Mouse (Mus musculus) B cell, adult 2 months (primary cell): ENCODE measurements around the gene Gm28053.
A peak's percentile ranks its signal among the peaks of the same experiment; 100 is the strongest.

Source experiments
- DNase-seq, 2 experiments: peaks; one replicate each; pipeline ENCODE4 v3.0.0; 2022

Gm28053 gene

GRCm38 (mm10) chr6:48741711-48742206, 23.4 kb downstream of the Gm28053 start:
- DNase-seq: no peak

GRCm38 (mm10) chr6:48742422-48743351, 24.3 kb downstream of the Gm28053 start:
- peak in 1 of 2 experiments; percentile 0 for DNase-seq

GRCm38 (mm10) chr6:48745490-48745889, 27.1 kb downstream of the Gm28053 start:
- no peak for DNase-seq

GRCm38 (mm10) chr6:48745959-48746889, 27.8 kb downstream of the Gm28053 start, which contains the start of gene Gimap5:
Gene Gimap5 (plus strand): TSS chr6:48746197.
- peak; percentile 76 to 77 for DNase-seq

GRCm38 (mm10) chr6:48747091-48747966, 28.9 kb downstream of the Gm28053 start:
- peak; percentile 45 to 50 for DNase-seq

GRCm38 (mm10) chr6:48763567-48764270, 45.3 kb downstream of the Gm28053 start:
- DNase-seq: no peak

- no peak for DNase-seq
Measured at GRCm38 (mm10) chr6:48764496-48764895, 46.1 kb downstream of the Gm28053 start.

- peak; percentile 50 for DNase-seq
Measured at GRCm38 (mm10) chr6:48768178-48768869, 49.9 kb downstream of the Gm28053 start.

- DNase-seq: no peak
Measured at GRCm38 (mm10) chr6:48768933-48769332, 50.5 kb downstream of the Gm28053 start.

- DNase-seq: peak; percentile 36 to 38
Measured at GRCm38 (mm10) chr6:48770696-48771095, 52.3 kb downstream of the Gm28053 start, which contains the start of gene Gimap3. Gene Gimap3 (minus strand): TSS chr6:48770851.

GRCm38 (mm10) chr6:48772030-48772429, 53.6 kb downstream of the Gm28053 start:
- peak; percentile 89 to 90 for DNase-seq

GRCm38 (mm10) chr6:48784406-48784805, 66.0 kb downstream of the Gm28053 start:
- DNase-seq: no peak

- no peak for DNase-seq
Measured at GRCm38 (mm10) chr6:48785189-48785588, 66.8 kb downstream of the Gm28053 start.

GRCm38 (mm10) chr6:48785601-48786000, 67.2 kb downstream of the Gm28053 start:
- no peak for DNase-seq

- no peak for DNase-seq
Measured at GRCm38 (mm10) chr6:48787867-48788266, 69.5 kb downstream of the Gm28053 start.

GRCm38 (mm10) chr6:48801897-48802296, 83.5 kb downstream of the Gm28053 start:
- peak; percentile 20 to 22 for DNase-seq
